Mouse (Mus musculus) MEL (cell line): Measurements from ENCODE around the gene Slc16a6. TPM values are rescaled to one million over a fixed set of nuclear protein-coding genes. Genes with fewer than 3 reads are reported as not detected.
A peak's percentile ranks its signal among the peaks of the same experiment; 100 is the strongest.

ENCODE experiments used
- DNase-seq: peaks from one replicate; pipeline ENCODE4 v3.0.0; 2011; ENCODE audit warnings: low read depth, low spot score
- H3K27ac ChIP-seq: 2 replicates; pipeline ENCODE4 v1.5.1; 2012; ENCODE audit warnings: low read depth, mild to moderate bottlenecking, control low read depth, low read length, moderate library complexity; ENCODE audit not compliant: control insufficient read depth
- H3K27me3 ChIP-seq, 2 experiments: fragments of 150-350 bp in 1 of 2; sonication (generic) in 1 of 2; 2 replicates each; pipeline ENCODE4 v1.6.1; 2012; ENCODE audit warnings: low read length in 2 of 2, mild to moderate bottlenecking in 2 of 2, improper control_type of control experiment in 1 of 2, moderate library complexity in 1 of 2; ENCODE audit not compliant: insufficient read depth in 2 of 2, control insufficient read depth in 1 of 2
- H3K36me3 ChIP-seq, 2 experiments: 2 replicates each; pipeline ENCODE4 v1.6.1; 2012 to 2014; ENCODE audit warnings: low read length in 2 of 2, improper control_type of control experiment in 1 of 2, inconsistent platforms in 1 of 2, mild to moderate bottlenecking in 1 of 2; ENCODE audit not compliant: insufficient read depth in 2 of 2, control insufficient read depth in 1 of 2
- H3K4me1 ChIP-seq, 2 experiments: fragments of 150-350 bp in 1 of 2; sonication (generic) in 1 of 2; 2 replicates each; pipeline ENCODE4 v1.6.1; 2012; ENCODE audit warnings: low read length in 2 of 2, improper control_type of control experiment in 1 of 2, mild to moderate bottlenecking in 1 of 2; ENCODE audit not compliant: insufficient read depth in 2 of 2, control insufficient read depth in 1 of 2
- H3K4me3 ChIP-seq, 2 experiments: fragments of 150-350 bp in 1 of 2; sonication (generic) in 1 of 2; 2 replicates each; pipeline ENCODE4 v1.5.1; 2012; ENCODE audit warnings: low read depth in 2 of 2, low read length in 2 of 2, mild to moderate bottlenecking in 2 of 2, moderate library complexity in 2 of 2, control low read depth in 1 of 2, improper control_type of control experiment in 1 of 2; ENCODE audit not compliant: control insufficient read depth in 1 of 2, insufficient read depth in 1 of 2
- H3K79me2 ChIP-seq: 2 replicates; pipeline ENCODE4 v1.6.1; 2012; ENCODE audit warnings: mild to moderate bottlenecking, low read length, moderate library complexity; ENCODE audit not compliant: control insufficient read depth, poor library complexity, insufficient read depth
- H3K9ac ChIP-seq: 2 replicates; pipeline ENCODE4 v1.6.1; 2012; ENCODE audit warnings: low read depth, mild to moderate bottlenecking, control low read depth, low read length, moderate library complexity; ENCODE audit not compliant: control insufficient read depth, poor library complexity, severe bottlenecking
- H3K9me3 ChIP-seq: fragments of 150-350 bp; sonication (generic); replicated peaks from 2 replicates; pipeline ENCODE4 v1.6.1; 2012; ENCODE audit warnings: mild to moderate bottlenecking, low read length, improper control_type of control experiment, moderate library complexity; ENCODE audit not compliant: insufficient read depth
- CHD2 ChIP-seq: IDR thresholded peaks from 2 replicates; pipeline ENCODE4 v1.6.1; 2011; ENCODE audit warnings: low read length, improper control_type of control experiment
- ELF1 ChIP-seq: IDR thresholded peaks from 2 replicates; pipeline ENCODE4 v1.6.1; 2014; ENCODE audit warnings: low read depth, mild to moderate bottlenecking, inconsistent platforms, low read length, improper control_type of control experiment, moderate library complexity
- EP300 ChIP-seq, 2 experiments: IDR thresholded peaks; 2 replicates each; pipeline ENCODE4 v1.6.1; 2011; ENCODE audit warnings: improper control_type of control experiment in 2 of 2, low read length in 2 of 2, low read depth in 1 of 2, mild to moderate bottlenecking in 1 of 2
- HCFC1 ChIP-seq: IDR thresholded peaks from 2 replicates; pipeline ENCODE4 v1.6.1; 2012; ENCODE audit warnings: low read depth, mild to moderate bottlenecking, inconsistent platforms, low read length, improper control_type of control experiment, moderate library complexity
- JUND ChIP-seq: IDR thresholded peaks from 2 replicates; pipeline ENCODE4 v1.6.1; 2011; ENCODE audit warnings: low read depth, mild to moderate bottlenecking, improper control_type of control experiment, low read length
- KAT2A ChIP-seq: conservative IDR thresholded peaks from 2 replicates; pipeline ENCODE4 v1.6.1; 2012; ENCODE audit warnings: low read depth, low read length, improper control_type of control experiment, inconsistent platforms
- MAX ChIP-seq: IDR thresholded peaks from 2 replicates; pipeline ENCODE4 v1.6.1; 2011; ENCODE audit warnings: low read length, improper control_type of control experiment
- MXI1 ChIP-seq: IDR thresholded peaks from 2 replicates; pipeline ENCODE4 v1.6.1; 2011; ENCODE audit warnings: mild to moderate bottlenecking, low read depth, low read length, improper control_type of control experiment
- MYC ChIP-seq: IDR thresholded peaks from 2 replicates; pipeline ENCODE4 v1.6.1; 2011; ENCODE audit warnings: low read depth, mild to moderate bottlenecking, low read length, improper control_type of control experiment, moderate library complexity
- NELFE ChIP-seq: IDR thresholded peaks from 2 replicates; pipeline ENCODE4 v1.6.1; 2011; ENCODE audit warnings: low read depth, low read length, improper control_type of control experiment
- NRF1 ChIP-seq: IDR thresholded peaks from 2 replicates; pipeline ENCODE4 v1.6.1; 2014; ENCODE audit warnings: low read depth, mild to moderate bottlenecking, inconsistent platforms, low read length, improper control_type of control experiment, moderate library complexity; ENCODE audit not compliant: poor library complexity, insufficient read depth, severe bottlenecking
- POLR2A ChIP-seq, 2 experiments: IDR thresholded peaks; 2 replicates each; pipeline ENCODE4 v1.6.1; 2011 to 2012; ENCODE audit warnings: low read length in 2 of 2, mild to moderate bottlenecking in 2 of 2, control low read depth in 1 of 2, improper control_type of control experiment in 1 of 2, low read depth in 1 of 2, moderate library complexity in 1 of 2; ENCODE audit not compliant: control insufficient read depth in 1 of 2, insufficient read depth in 1 of 2, poor library complexity in 1 of 2
- POLR2AphosphoS2 ChIP-seq: IDR thresholded peaks from 2 replicates; pipeline ENCODE4 v1.6.1; 2011; ENCODE audit warnings: low read length, improper control_type of control experiment
- POLR2AphosphoS5 ChIP-seq: IDR thresholded peaks from 2 replicates; pipeline ENCODE4 v1.6.1; 2012; ENCODE audit warnings: low read depth, borderline replicate concordance, mild to moderate bottlenecking, inconsistent platforms, low read length, moderate library complexity, mixed read lengths
- RCOR1 ChIP-seq: IDR thresholded peaks from 2 replicates; pipeline ENCODE4 v1.6.1; 2012; ENCODE audit warnings: low read depth, mild to moderate bottlenecking, inconsistent platforms, low read length, improper control_type of control experiment
- SIN3A ChIP-seq: IDR thresholded peaks from 2 replicates; pipeline ENCODE4 v1.6.1; 2012; ENCODE audit warnings: low read length, improper control_type of control experiment, inconsistent platforms
- SMC3 ChIP-seq: IDR thresholded peaks from 2 replicates; pipeline ENCODE4 v1.6.1; 2011; ENCODE audit warnings: low read depth, low read length, improper control_type of control experiment
- TCF12 ChIP-seq: IDR thresholded peaks from 2 replicates; pipeline ENCODE4 v1.6.1; 2014; ENCODE audit warnings: low read depth, mild to moderate bottlenecking, inconsistent platforms, low read length, improper control_type of control experiment, moderate library complexity
- UBTF ChIP-seq: IDR thresholded peaks from 2 replicates; pipeline ENCODE4 v1.6.1; 2012; ENCODE audit warnings: low read depth, mild to moderate bottlenecking, inconsistent platforms, low read length, improper control_type of control experiment, moderate library complexity, borderline replicate concordance; ENCODE audit not compliant: insufficient read depth
- ZC3H11A ChIP-seq: IDR thresholded peaks from 2 replicates; pipeline ENCODE4 v1.6.1; 2012; ENCODE audit warnings: low read depth, mild to moderate bottlenecking, inconsistent platforms, low read length, improper control_type of control experiment
- ZKSCAN1 ChIP-seq: IDR thresholded peaks from 2 replicates; pipeline ENCODE4 v1.6.1; 2012; ENCODE audit warnings: low read depth, mild to moderate bottlenecking, inconsistent platforms, low read length, improper control_type of control experiment, moderate library complexity
- polyA plus RNA-seq, 2 experiments: library from polyadenylated mRNA; stranded (reverse) in 1 of 2; unstranded in 1 of 2; fragments of >175 nt in 1 of 2; fragments of >200 nt in 1 of 2; gene quantifications; 2 replicates each; pipeline versions ENCODE4 v1.2.1 to v1.2.4; 2012; ENCODE audit warnings: low replicate concordance in 2 of 2, low read depth in 1 of 2; ENCODE audit not compliant: insufficient read length in 2 of 2, insufficient read depth in 1 of 2, missing spikeins in 1 of 2
- total RNA-seq: library from RNA; depleted of rRNA; stranded (reverse); fragments of 300-350 nt; gene quantifications from 2 replicates; pipeline ENCODE4 v1.2.3, GENCODE M21; 2012

Slc16a6 gene
- total and polyA plus RNA-seq, 3 experiments = 34.0 to 41.6 TPM; not detected in 1

DNA sequence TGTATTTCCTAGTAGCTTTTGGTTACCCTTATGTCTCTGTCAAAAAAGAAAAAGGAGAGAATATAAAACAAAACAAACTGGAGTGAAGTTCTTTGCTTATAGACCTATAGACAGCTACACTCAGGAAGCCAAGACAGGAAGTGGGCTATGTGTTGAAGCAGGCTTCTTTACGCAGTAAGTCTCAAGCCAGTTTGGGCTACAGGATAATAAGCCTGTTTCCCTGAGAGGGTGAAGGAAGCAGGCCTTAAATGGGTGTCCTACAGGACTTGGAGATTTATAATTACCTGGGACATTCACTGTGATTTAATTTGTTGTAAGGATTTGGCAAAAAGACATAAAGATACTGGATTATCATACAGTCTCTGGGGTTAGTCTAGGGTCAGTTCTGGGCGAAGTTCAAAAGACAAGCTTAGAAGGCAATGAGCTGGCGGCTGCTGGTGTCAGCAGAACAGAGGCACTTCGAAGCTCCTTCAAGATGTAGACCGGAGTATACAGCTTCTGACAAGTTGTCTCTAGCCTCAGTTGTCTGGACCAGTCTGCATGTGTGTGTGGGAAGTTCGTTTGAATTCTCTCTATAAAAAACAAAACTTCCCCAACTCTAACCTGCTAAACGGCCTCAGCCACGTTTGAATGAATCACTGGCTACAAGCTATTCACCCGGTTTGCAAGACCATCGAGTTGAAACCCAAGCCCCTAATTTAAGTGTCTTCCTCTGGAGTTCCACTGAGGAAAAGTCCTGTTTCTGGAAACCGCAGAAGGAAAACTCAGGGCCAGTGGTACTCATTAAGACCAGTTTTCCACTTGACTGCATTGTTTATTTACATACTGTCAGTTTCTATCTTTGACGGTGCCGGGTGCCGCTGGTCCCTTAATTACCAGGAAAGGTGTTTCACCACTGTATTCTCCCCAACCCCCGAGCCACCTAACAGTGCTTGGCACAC lies 2.2 kb downstream of the Slc16a6 start (continued):
- 0 out of 2 replicates have a peak, but pooled peaks have one; percentile 3 for TF ChIP-seq TCF12
- no peak for TF ChIP-seq NRF1
- peak; percentile 39; the same call in 1 of the 2 replicates for TF ChIP-seq MAX
- TF ChIP-seq SMC3 = no peak
- 0 out of 2 replicates have a peak, but pooled peaks have one; percentile 9 for TF ChIP-seq HCFC1
- TF ChIP-seq RCOR1 = no peak; the same call in 1 of the 2 replicates
- no peak for TF ChIP-seq UBTF

DNA sequence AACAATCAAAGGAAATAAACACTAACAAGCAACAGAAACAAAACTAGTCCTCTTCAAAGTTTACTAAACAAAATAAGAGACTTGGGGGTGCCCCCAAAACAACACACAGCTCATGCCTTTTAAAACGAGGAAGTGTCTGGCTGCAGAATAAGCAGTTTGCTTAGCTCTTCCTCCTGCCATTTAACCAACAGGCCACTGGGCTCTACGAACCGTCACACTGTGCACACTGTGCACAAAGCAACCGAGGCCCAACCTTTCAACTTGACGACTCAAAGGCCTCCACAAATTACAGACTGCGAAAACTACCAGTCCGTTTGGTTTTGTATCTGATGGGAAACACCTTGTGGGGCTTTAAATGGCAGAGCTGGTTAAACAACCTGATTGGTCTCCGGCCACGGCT lies 3.2 kb downstream of the Slc16a6 start:
- peaks cover 55% of the 10 kb centered on the region for H3K79me2 ChIP-seq
- peak; percentile 77 for DNase-seq
- H3K27ac ChIP-seq = peak overlapping the region; percentile 7; the same call in 1 of the 2 replicates
- peak overlapping the region; percentile 23 for H3K9ac ChIP-seq
- peaks cover 17 to 47% of the 10 kb centered on the region in 2 experiments for H3K4me1 ChIP-seq
- peaks cover 0 to 37% of the 10 kb centered on the region in 2 experiments; a peak in 2 of 4 replicates for H3K36me3 ChIP-seq
- H3K9me3 ChIP-seq = no peaks in the 10 kb centered on the region
- peak; percentile 52; the same call in 1 of the 2 replicates for TF ChIP-seq ELF1
- no peak; a peak in 1 of 4 replicates for TF ChIP-seq POLR2A (IDR thresholded peaks at IDR 0.05; ENCODE audit: control insufficient read depth in 1 of 2, insufficient read depth in 1 of 2, low read depth in 1 of 2, low read length in 2 of 2, poor library complexity in 1 of 2)
- TF ChIP-seq NRF1 = no peak
- peak; percentile 38; the same call in 1 of the 2 replicates for TF ChIP-seq HCFC1
- TF ChIP-seq ZKSCAN1 = no peak
- no peak for TF ChIP-seq KAT2A
- TF ChIP-seq CHD2 = no peak
- peak in 1 of 2 experiments; percentile 14; a peak in 1 of 4 replicates for TF ChIP-seq EP300 (IDR thresholded peaks at IDR 0.05; ENCODE audit: low read depth in 1 of 2, low read length in 2 of 2)
- TF ChIP-seq NELFE = no peak; the same call in 1 of the 2 replicates
- TF ChIP-seq MXI1 = peak; percentile 61; the same call in 1 of the 2 replicates
- no peak for TF ChIP-seq TCF12
- no peak for TF ChIP-seq JUND
- TF ChIP-seq MAX = peak; percentile 58; the same call in 1 of the 2 replicates
- no peak for TF ChIP-seq POLR2AphosphoS2
- no peak for TF ChIP-seq POLR2AphosphoS5
- TF ChIP-seq MYC = no peak
- TF ChIP-seq ZC3H11A = peak; percentile 15; the same call in 1 of the 2 replicates
- TF ChIP-seq SIN3A = peak; percentile 75
- no peaks in the 10 kb centered on the region for H3K27me3 ChIP-seq
- peak overlapping the region; percentile 13 to 98; a peak in 3 of 4 replicates for H3K4me3 ChIP-seq
